Mouse (Mus musculus): ENCODE measurements around the gene Gm10600. TPM values are rescaled to one million over a fixed set of nuclear protein-coding genes. Genes with fewer than 3 reads are reported as not detected.
"Not testable (repeated sequence)": the region's sequence is repeated elsewhere in the genome, so short reads cannot be mapped to it uniquely, and the experiment has no call there.

Gm10600 gene
- not detected in 2 replicates for polyA plus RNA-seq (2015; fragmentation: Nextera tagmentation; extraction: Ambion mirVana)

GRCm38 (mm10) chr4:42240339-42240738 is at the start of gene Gm10600:
Gm10600 (plus strand) TSS chr4:42240639.
- H3K27me3 ChIP-seq (replicated peaks); H3K4me1 ChIP-seq; H3K4me2 ChIP-seq; H3K36me3 ChIP-seq (replicated peaks); H3K9ac ChIP-seq; H3K9me3 ChIP-seq; H3K27ac ChIP-seq; ATAC-seq (replicated peaks); H3K4me3 ChIP-seq: not testable (repeated sequence)
- WGBS: no CpG with 5 or more reads among the region's 4 CpGs

- not testable (repeated sequence) for H3K27me3 ChIP-seq (replicated peaks); H3K4me3 ChIP-seq; ATAC-seq (replicated peaks); H3K36me3 ChIP-seq (replicated peaks); H3K9ac ChIP-seq; H3K27ac ChIP-seq; H3K4me2 ChIP-seq; H3K4me1 ChIP-seq; H3K9me3 ChIP-seq
- no CpG with 5 or more reads among the region's 5 CpGs for WGBS
Observed at GRCm38 (mm10) chr4:42255467-42255866, 15.0 kb downstream of the Gm10600 start, which contains the start of gene Ccl21b. Ccl21b (plus strand) TSS chr4:42255767.

Other genes starting within 250 kb of the Gm10600 start
- 0.72 and 1.2 TPM in 2 replicates for gene Gm21093, start 205.9 kb upstream of the Gm10600 start, polyA plus RNA-seq (2015; fragmentation: Nextera tagmentation; extraction: Ambion mirVana)
- gene Gm3893, start 149.4 kb upstream of the Gm10600 start, polyA plus RNA-seq (2015; fragmentation: Nextera tagmentation; extraction: Ambion mirVana): not detected in 2 replicates
- not detected in 2 replicates for gene Gm13304, start 125.8 kb upstream of the Gm10600 start, polyA plus RNA-seq (2015; fragmentation: Nextera tagmentation; extraction: Ambion mirVana)
- gene Gm13306, start 87.2 kb upstream of the Gm10600 start, polyA plus RNA-seq (2015; fragmentation: Nextera tagmentation; extraction: Ambion mirVana): 2.0 and 2.1 TPM in 2 replicates
- not detected in 2 replicates for gene Gm13305, start 72.0 kb upstream of the Gm10600 start, polyA plus RNA-seq (2015; fragmentation: Nextera tagmentation; extraction: Ambion mirVana)
- gene Ccl21b, start 15.1 kb downstream of the Gm10600 start, polyA plus RNA-seq (2015; fragmentation: Nextera tagmentation; extraction: Ambion mirVana): not detected in 2 replicates
- not detected in 2 replicates for gene Gm21953, start 53.6 kb downstream of the Gm10600 start, polyA plus RNA-seq (2015; fragmentation: Nextera tagmentation; extraction: Ambion mirVana)
- not detected in 2 replicates for gene Fam205a3, start 77.7 kb downstream of the Gm10600 start, polyA plus RNA-seq (2015; fragmentation: Nextera tagmentation; extraction: Ambion mirVana)
- not detected in 2 replicates for gene Gm21586, start 198.7 kb downstream of the Gm10600 start, polyA plus RNA-seq (2015; fragmentation: Nextera tagmentation; extraction: Ambion mirVana)
- gene Gm2163, start 226.1 kb downstream of the Gm10600 start, polyA plus RNA-seq (2015; fragmentation: Nextera tagmentation; extraction: Ambion mirVana): 0.11 and 0.32 TPM in 2 replicates

Measured in midbrain, embryonic 15.5 days (tissue).